Mouse (Mus musculus): ENCODE results near the gene Tmem165. TPM values are rescaled to one million over a fixed set of nuclear protein-coding genes. Genes with fewer than 3 reads are reported as not detected.

The Tmem165 gene
- total and polyA plus RNA-seq, 2 experiments, result 11.0 to 15.1 TPM

- H3K4me1 ChIP-seq (ENCODE audit: control insufficient read depth, insufficient read depth, low read length), result no peaks in the 10 kb centered on the region
- DNase-seq (ENCODE audit: extremely low read depth, low read depth, low spot score), result no peak
- H3K36me3 ChIP-seq (ENCODE audit: control insufficient read depth, insufficient read depth, low read length), result peaks cover 7% of the 10 kb centered on the region; the same call in 1 of the 2 replicates
- H3K27ac ChIP-seq (replicated peaks; ENCODE audit: insufficient read depth, low read depth, low read length), result no peak overlapping the region
- no peak overlapping the region for H3K4me3 ChIP-seq (ENCODE audit: insufficient read depth, low read depth, low read length)
- no peak overlapping the region for H3K9ac ChIP-seq (ENCODE audit: low read depth, low read length)
- TF ChIP-seq CTCF (IDR thresholded peaks at IDR 0.05; ENCODE audit: low read depth, low read length) (no peak), POLR2A (IDR thresholded peaks at IDR 0.05; ENCODE audit: extremely low read depth, insufficient read depth, low read length) (no peak)
- H3K27me3 ChIP-seq (ENCODE audit: control insufficient read depth, insufficient read depth, low read length), result no peaks in the 10 kb centered on the region
- WGBS, result 93% methylated on average over 6 of the region's 6 CpGs
- H3K79me2 ChIP-seq (ENCODE audit: control insufficient read depth, insufficient read depth, low read length), result no peaks in the 10 kb centered on the region
Measured at GRCm38 (mm10) chr5:76149436-76149835, 34.2 kb upstream of the Tmem165 start.

DNA sequence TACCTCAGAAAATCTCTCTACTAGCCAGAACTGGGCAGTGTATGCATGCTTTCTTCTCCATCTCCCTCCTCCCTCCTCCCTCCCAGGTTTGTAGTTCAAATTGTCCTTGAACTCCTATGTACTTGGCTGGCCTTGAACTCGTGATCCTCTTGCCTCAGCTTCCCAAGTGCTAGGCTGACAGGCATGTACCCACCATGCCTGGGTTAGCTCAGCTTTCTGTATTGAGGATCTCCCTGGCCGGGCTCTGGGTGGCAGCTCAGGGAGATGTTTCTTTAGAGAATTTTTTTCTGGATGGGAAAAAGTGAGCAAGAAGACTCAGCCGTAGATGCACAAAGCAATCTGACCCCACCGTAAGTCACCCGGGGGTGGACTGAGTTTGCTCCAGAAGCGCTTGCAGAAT lies 30.7 kb upstream of the Tmem165 start:
- no peak for DNase-seq (ENCODE audit: extremely low read depth, low read depth, low spot score)
- Histone ChIP-seq H3K4me3 (ENCODE audit: insufficient read depth, low read depth, low read length) (no peak overlapping the region), H3K9ac (ENCODE audit: low read depth, low read length) (no peak overlapping the region), H3K4me1 (ENCODE audit: control insufficient read depth, insufficient read depth, low read length) (no peaks in the 10 kb centered on the region), H3K27ac (replicated peaks; ENCODE audit: insufficient read depth, low read depth, low read length) (no peak overlapping the region), H3K79me2 (ENCODE audit: control insufficient read depth, insufficient read depth, low read length) (no peaks in the 10 kb centered on the region), H3K36me3 (ENCODE audit: control insufficient read depth, insufficient read depth, low read length) (peaks cover 11% of the 10 kb centered on the region; the same call in 1 of the 2 replicates), H3K27me3 (ENCODE audit: control insufficient read depth, insufficient read depth, low read length) (no peaks in the 10 kb centered on the region)
- WGBS, result 91% methylated on average over 6 of the region's 6 CpGs
- TF ChIP-seq POLR2A (IDR thresholded peaks at IDR 0.05; ENCODE audit: extremely low read depth, insufficient read depth, low read length) (no peak), CTCF (IDR thresholded peaks at IDR 0.05; ENCODE audit: low read depth, low read length) (no peak)

GRCm38 (mm10) chr5:76153430-76153829 lies 30.2 kb upstream of the Tmem165 start:
- H3K79me2 ChIP-seq (ENCODE audit: control insufficient read depth, insufficient read depth, low read length), result no peaks in the 10 kb centered on the region
- no peak overlapping the region for H3K4me3 ChIP-seq (ENCODE audit: insufficient read depth, low read depth, low read length)
- H3K27me3 ChIP-seq (ENCODE audit: control insufficient read depth, insufficient read depth, low read length), result no peaks in the 10 kb centered on the region
- TF ChIP-seq CTCF (IDR thresholded peaks at IDR 0.05; ENCODE audit: low read depth, low read length) (no peak), POLR2A (IDR thresholded peaks at IDR 0.05; ENCODE audit: extremely low read depth, insufficient read depth, low read length) (no peak)
- 94% methylated on average over 11 of the region's 11 CpGs for WGBS
- H3K9ac ChIP-seq (ENCODE audit: low read depth, low read length), result no peak overlapping the region
- peaks cover 11% of the 10 kb centered on the region; the same call in 1 of the 2 replicates for H3K36me3 ChIP-seq (ENCODE audit: control insufficient read depth, insufficient read depth, low read length)
- no peaks in the 10 kb centered on the region for H3K4me1 ChIP-seq (ENCODE audit: control insufficient read depth, insufficient read depth, low read length)
- no peak overlapping the region for H3K27ac ChIP-seq (replicated peaks; ENCODE audit: insufficient read depth, low read depth, low read length)
- no peak for DNase-seq (ENCODE audit: extremely low read depth, low read depth, low spot score)

- DNase-seq (ENCODE audit: extremely low read depth, low read depth, low spot score), result no peak
Measured at GRCm38 (mm10) chr5:76154434-76155165, 29.1 kb upstream of the Tmem165 start.

DNA sequence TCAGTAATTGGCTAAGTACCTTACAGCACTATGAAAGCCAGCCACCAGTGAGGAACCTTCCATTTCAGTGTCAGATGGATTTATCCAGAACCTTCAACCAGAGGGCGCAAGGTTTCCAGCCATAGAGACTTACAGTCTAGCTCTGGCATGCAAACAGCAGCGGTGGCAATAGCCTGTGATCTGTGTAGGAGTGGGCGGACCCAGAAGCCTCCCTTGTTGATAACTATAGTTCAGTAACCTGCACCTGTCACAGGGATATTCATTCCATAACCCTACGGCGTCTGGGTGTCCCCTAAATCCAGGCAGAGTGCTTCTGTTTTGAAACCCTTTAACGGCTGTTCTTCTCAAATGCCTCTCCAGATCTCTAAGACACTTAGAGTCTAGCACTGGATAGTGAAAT lies 24.1 kb upstream of the Tmem165 start:
- H3K27me3 ChIP-seq (ENCODE audit: control insufficient read depth, insufficient read depth, low read length), result no peaks in the 10 kb centered on the region
- 84% methylated on average over 6 of the region's 6 CpGs for WGBS
- no peak for DNase-seq (ENCODE audit: extremely low read depth, low read depth, low spot score)
- H3K9ac ChIP-seq (ENCODE audit: low read depth, low read length), result no peak overlapping the region
- no peaks in the 10 kb centered on the region for H3K79me2 ChIP-seq (ENCODE audit: control insufficient read depth, insufficient read depth, low read length)
- H3K36me3 ChIP-seq (ENCODE audit: control insufficient read depth, insufficient read depth, low read length), result peaks cover 3% of the 10 kb centered on the region; the same call in 1 of the 2 replicates
- no peak overlapping the region for H3K4me3 ChIP-seq (ENCODE audit: insufficient read depth, low read depth, low read length)
- H3K4me1 ChIP-seq (ENCODE audit: control insufficient read depth, insufficient read depth, low read length), result no peaks in the 10 kb centered on the region
- TF ChIP-seq CTCF (IDR thresholded peaks at IDR 0.05; ENCODE audit: low read depth, low read length) (no peak), POLR2A (IDR thresholded peaks at IDR 0.05; ENCODE audit: extremely low read depth, insufficient read depth, low read length) (no peak)
- H3K27ac ChIP-seq (replicated peaks; ENCODE audit: insufficient read depth, low read depth, low read length), result no peak overlapping the region

More at GRCm38 (mm10) chr5:76154434-76155165, 29.1 kb upstream of the Tmem165 start:
- no peaks in the 10 kb centered on the region for H3K79me2 ChIP-seq (ENCODE audit: control insufficient read depth, insufficient read depth, low read length)
- peaks cover 7% of the 10 kb centered on the region; the same call in 1 of the 2 replicates for H3K36me3 ChIP-seq (ENCODE audit: control insufficient read depth, insufficient read depth, low read length)
- H3K4me1 ChIP-seq (ENCODE audit: control insufficient read depth, insufficient read depth, low read length), result no peaks in the 10 kb centered on the region
- no peak overlapping the region for H3K27ac ChIP-seq (replicated peaks; ENCODE audit: insufficient read depth, low read depth, low read length)
- 73% methylated on average over 21 of the region's 21 CpGs for WGBS
- no peak overlapping the region for H3K9ac ChIP-seq (ENCODE audit: low read depth, low read length)
- H3K27me3 ChIP-seq (ENCODE audit: control insufficient read depth, insufficient read depth, low read length), result no peaks in the 10 kb centered on the region
- no peak overlapping the region for H3K4me3 ChIP-seq (ENCODE audit: insufficient read depth, low read depth, low read length)
- TF ChIP-seq POLR2A (IDR thresholded peaks at IDR 0.05; ENCODE audit: extremely low read depth, insufficient read depth, low read length) (no peak), CTCF (IDR thresholded peaks at IDR 0.05; ENCODE audit: low read depth, low read length) (no peak)

- WGBS, result 60% methylated on average over 3 of the region's 3 CpGs
- TF ChIP-seq CTCF (IDR thresholded peaks at IDR 0.05; ENCODE audit: low read depth, low read length) (no peak), POLR2A (IDR thresholded peaks at IDR 0.05; ENCODE audit: extremely low read depth, insufficient read depth, low read length) (no peak)
Measured at GRCm38 (mm10) chr5:76160086-76160485, 23.6 kb upstream of the Tmem165 start.

More at GRCm38 (mm10) chr5:76160086-76160485, 23.6 kb upstream of the Tmem165 start:
- Histone ChIP-seq H3K36me3 (ENCODE audit: control insufficient read depth, insufficient read depth, low read length) (0 out of 2 replicates have a peak, but pooled peaks cover 2% of the 10 kb centered on the region), H3K27me3 (ENCODE audit: control insufficient read depth, insufficient read depth, low read length) (no peaks in the 10 kb centered on the region), H3K79me2 (ENCODE audit: control insufficient read depth, insufficient read depth, low read length) (no peaks in the 10 kb centered on the region), H3K27ac (replicated peaks; ENCODE audit: insufficient read depth, low read depth, low read length) (no peak overlapping the region), H3K4me1 (ENCODE audit: control insufficient read depth, insufficient read depth, low read length) (no peaks in the 10 kb centered on the region), H3K4me3 (ENCODE audit: insufficient read depth, low read depth, low read length) (no peak overlapping the region), H3K9ac (ENCODE audit: low read depth, low read length) (no peak overlapping the region)
- DNase-seq (ENCODE audit: extremely low read depth, low read depth, low spot score), result no peak
